Mouse (Mus musculus): ENCODE results near the gene Gsdma2.

- TF ChIP-seq CTCF (IDR thresholded peaks at IDR 0.05; ENCODE audit: low read depth) (no peak), EP300 (IDR thresholded peaks at IDR 0.05; ENCODE audit: low read depth) (no peak)
These were observed 46.6 kb downstream of the Gsdma2 start for GRCm38 (mm10) chr11:98693201-98693600.
